Mouse (Mus musculus) MEL (cell line): ENCODE results near the gene Tomt. TPM values are rescaled to one million over a fixed set of nuclear protein-coding genes. Genes with fewer than 3 reads are reported as not detected.

ENCODE experiments used
- DNase-seq: peaks from one replicate; pipeline ENCODE4 v3.0.0; 2011; ENCODE audit warnings: low read depth, low spot score
- H3K27ac ChIP-seq: 2 replicates; pipeline ENCODE4 v1.5.1; 2012; ENCODE audit warnings: low read depth, mild to moderate bottlenecking, control low read depth, low read length, moderate library complexity; ENCODE audit not compliant: control insufficient read depth
- H3K27me3 ChIP-seq, 2 experiments: fragments of 150-350 bp in 1 of 2; sonication (generic) in 1 of 2; 2 replicates each; pipeline ENCODE4 v1.6.1; 2012; ENCODE audit warnings: low read length in 2 of 2, mild to moderate bottlenecking in 2 of 2, improper control_type of control experiment in 1 of 2, moderate library complexity in 1 of 2; ENCODE audit not compliant: insufficient read depth in 2 of 2, control insufficient read depth in 1 of 2
- H3K36me3 ChIP-seq, 2 experiments: 2 replicates each; pipeline ENCODE4 v1.6.1; 2012 to 2014; ENCODE audit warnings: low read length in 2 of 2, improper control_type of control experiment in 1 of 2, inconsistent platforms in 1 of 2, mild to moderate bottlenecking in 1 of 2; ENCODE audit not compliant: insufficient read depth in 2 of 2, control insufficient read depth in 1 of 2
- H3K4me1 ChIP-seq, 2 experiments: fragments of 150-350 bp in 1 of 2; sonication (generic) in 1 of 2; 2 replicates each; pipeline ENCODE4 v1.6.1; 2012; ENCODE audit warnings: low read length in 2 of 2, improper control_type of control experiment in 1 of 2, mild to moderate bottlenecking in 1 of 2; ENCODE audit not compliant: insufficient read depth in 2 of 2, control insufficient read depth in 1 of 2
- H3K4me3 ChIP-seq, 2 experiments: fragments of 150-350 bp in 1 of 2; sonication (generic) in 1 of 2; 2 replicates each; pipeline ENCODE4 v1.5.1; 2012; ENCODE audit warnings: low read depth in 2 of 2, low read length in 2 of 2, mild to moderate bottlenecking in 2 of 2, moderate library complexity in 2 of 2, control low read depth in 1 of 2, improper control_type of control experiment in 1 of 2; ENCODE audit not compliant: control insufficient read depth in 1 of 2, insufficient read depth in 1 of 2
- H3K79me2 ChIP-seq: 2 replicates; pipeline ENCODE4 v1.6.1; 2012; ENCODE audit warnings: mild to moderate bottlenecking, low read length, moderate library complexity; ENCODE audit not compliant: control insufficient read depth, poor library complexity, insufficient read depth
- H3K9ac ChIP-seq: 2 replicates; pipeline ENCODE4 v1.6.1; 2012; ENCODE audit warnings: low read depth, mild to moderate bottlenecking, control low read depth, low read length, moderate library complexity; ENCODE audit not compliant: control insufficient read depth, poor library complexity, severe bottlenecking
- H3K9me3 ChIP-seq: fragments of 150-350 bp; sonication (generic); replicated peaks from 2 replicates; pipeline ENCODE4 v1.6.1; 2012; ENCODE audit warnings: mild to moderate bottlenecking, low read length, improper control_type of control experiment, moderate library complexity; ENCODE audit not compliant: insufficient read depth
- BHLHE40 ChIP-seq: IDR thresholded peaks from 2 replicates; pipeline ENCODE4 v1.6.1; 2012; ENCODE audit warnings: low read depth, mild to moderate bottlenecking, inconsistent platforms, low read length, improper control_type of control experiment, borderline replicate concordance
- CHD1 ChIP-seq: IDR thresholded peaks from 2 replicates; pipeline ENCODE4 v1.6.1; 2012; ENCODE audit warnings: low read depth, mild to moderate bottlenecking, inconsistent platforms, low read length, improper control_type of control experiment
- ELF1 ChIP-seq: IDR thresholded peaks from 2 replicates; pipeline ENCODE4 v1.6.1; 2014; ENCODE audit warnings: low read depth, mild to moderate bottlenecking, inconsistent platforms, low read length, improper control_type of control experiment, moderate library complexity
- EP300 ChIP-seq, 2 experiments: IDR thresholded peaks; 2 replicates each; pipeline ENCODE4 v1.6.1; 2011; ENCODE audit warnings: improper control_type of control experiment in 2 of 2, low read length in 2 of 2, low read depth in 1 of 2, mild to moderate bottlenecking in 1 of 2
- ETS1 ChIP-seq: IDR thresholded peaks from 2 replicates; pipeline ENCODE4 v1.6.1; 2012; ENCODE audit warnings: low read depth, mild to moderate bottlenecking, inconsistent platforms, low read length, improper control_type of control experiment, moderate library complexity
- GABPA ChIP-seq: IDR thresholded peaks from 2 replicates; pipeline ENCODE4 v1.6.1; 2012; ENCODE audit warnings: low read depth, mild to moderate bottlenecking, inconsistent platforms, low read length, improper control_type of control experiment, moderate library complexity
- GATA1 ChIP-seq: IDR thresholded peaks from 2 replicates; pipeline ENCODE4 v1.6.1; 2011; ENCODE audit warnings: low read depth, low read length, improper control_type of control experiment
- HCFC1 ChIP-seq: IDR thresholded peaks from 2 replicates; pipeline ENCODE4 v1.6.1; 2012; ENCODE audit warnings: low read depth, mild to moderate bottlenecking, inconsistent platforms, low read length, improper control_type of control experiment, moderate library complexity
- JUND ChIP-seq: IDR thresholded peaks from 2 replicates; pipeline ENCODE4 v1.6.1; 2011; ENCODE audit warnings: low read depth, mild to moderate bottlenecking, improper control_type of control experiment, low read length
- KAT2A ChIP-seq: conservative IDR thresholded peaks from 2 replicates; pipeline ENCODE4 v1.6.1; 2012; ENCODE audit warnings: low read depth, low read length, improper control_type of control experiment, inconsistent platforms
- MAFK ChIP-seq: IDR thresholded peaks from 2 replicates; pipeline ENCODE4 v1.6.1; 2011; ENCODE audit warnings: low read depth, mild to moderate bottlenecking, low read length, improper control_type of control experiment, borderline replicate concordance
- MAX ChIP-seq: IDR thresholded peaks from 2 replicates; pipeline ENCODE4 v1.6.1; 2011; ENCODE audit warnings: low read length, improper control_type of control experiment
- MAZ ChIP-seq: IDR thresholded peaks from 2 replicates; pipeline ENCODE4 v1.6.1; 2012; ENCODE audit warnings: low read depth, mild to moderate bottlenecking, inconsistent platforms, low read length, improper control_type of control experiment
- MEF2A ChIP-seq: IDR thresholded peaks from 2 replicates; pipeline ENCODE4 v1.6.1; 2014; ENCODE audit warnings: low read depth, mild to moderate bottlenecking, inconsistent platforms, low read length, improper control_type of control experiment; ENCODE audit not compliant: poor library complexity, insufficient replicate concordance, severe bottlenecking; ENCODE audit errors: extremely low read depth
- MXI1 ChIP-seq: IDR thresholded peaks from 2 replicates; pipeline ENCODE4 v1.6.1; 2011; ENCODE audit warnings: mild to moderate bottlenecking, low read depth, low read length, improper control_type of control experiment
- MYC ChIP-seq: IDR thresholded peaks from 2 replicates; pipeline ENCODE4 v1.6.1; 2011; ENCODE audit warnings: low read depth, mild to moderate bottlenecking, low read length, improper control_type of control experiment, moderate library complexity
- NELFE ChIP-seq: IDR thresholded peaks from 2 replicates; pipeline ENCODE4 v1.6.1; 2011; ENCODE audit warnings: low read depth, low read length, improper control_type of control experiment
- POLR2A ChIP-seq, 2 experiments: IDR thresholded peaks; 2 replicates each; pipeline ENCODE4 v1.6.1; 2011 to 2012; ENCODE audit warnings: low read length in 2 of 2, mild to moderate bottlenecking in 2 of 2, control low read depth in 1 of 2, improper control_type of control experiment in 1 of 2, low read depth in 1 of 2, moderate library complexity in 1 of 2; ENCODE audit not compliant: control insufficient read depth in 1 of 2, insufficient read depth in 1 of 2, poor library complexity in 1 of 2
- POLR2AphosphoS2 ChIP-seq: IDR thresholded peaks from 2 replicates; pipeline ENCODE4 v1.6.1; 2011; ENCODE audit warnings: low read length, improper control_type of control experiment
- RAD21 ChIP-seq: IDR thresholded peaks from 2 replicates; pipeline ENCODE4 v1.6.1; 2011; ENCODE audit warnings: mild to moderate bottlenecking, low read depth, low read length, improper control_type of control experiment
- RCOR1 ChIP-seq: IDR thresholded peaks from 2 replicates; pipeline ENCODE4 v1.6.1; 2012; ENCODE audit warnings: low read depth, mild to moderate bottlenecking, inconsistent platforms, low read length, improper control_type of control experiment
- SMC3 ChIP-seq: IDR thresholded peaks from 2 replicates; pipeline ENCODE4 v1.6.1; 2011; ENCODE audit warnings: low read depth, low read length, improper control_type of control experiment
- TAL1 ChIP-seq: IDR thresholded peaks from 2 replicates; pipeline ENCODE4 v1.6.1; 2012; ENCODE audit warnings: mild to moderate bottlenecking, inconsistent platforms, low read length, moderate library complexity, mixed read lengths
- UBTF ChIP-seq: IDR thresholded peaks from 2 replicates; pipeline ENCODE4 v1.6.1; 2012; ENCODE audit warnings: low read depth, mild to moderate bottlenecking, inconsistent platforms, low read length, improper control_type of control experiment, moderate library complexity, borderline replicate concordance; ENCODE audit not compliant: insufficient read depth
- USF1 ChIP-seq: IDR thresholded peaks from 2 replicates; pipeline ENCODE4 v1.6.1; 2014; ENCODE audit warnings: low read depth, mild to moderate bottlenecking, inconsistent platforms, low read length, improper control_type of control experiment, moderate library complexity
- USF2 ChIP-seq, 2 experiments: IDR thresholded peaks; 2 replicates each; pipeline ENCODE4 v1.6.1; 2011 to 2012; ENCODE audit warnings: improper control_type of control experiment in 2 of 2, low read length in 2 of 2, borderline replicate concordance in 1 of 2, inconsistent platforms in 1 of 2, low read depth in 1 of 2, mild to moderate bottlenecking in 1 of 2; ENCODE audit not compliant: insufficient read depth in 1 of 2
- ZC3H11A ChIP-seq: IDR thresholded peaks from 2 replicates; pipeline ENCODE4 v1.6.1; 2012; ENCODE audit warnings: low read depth, mild to moderate bottlenecking, inconsistent platforms, low read length, improper control_type of control experiment
- ZKSCAN1 ChIP-seq: IDR thresholded peaks from 2 replicates; pipeline ENCODE4 v1.6.1; 2012; ENCODE audit warnings: low read depth, mild to moderate bottlenecking, inconsistent platforms, low read length, improper control_type of control experiment, moderate library complexity
- ZMIZ1 ChIP-seq: IDR thresholded peaks from 2 replicates; pipeline ENCODE4 v1.6.1; 2012; ENCODE audit warnings: low read depth, mild to moderate bottlenecking, inconsistent platforms, low read length, improper control_type of control experiment, moderate library complexity
- ZNF384 ChIP-seq: IDR thresholded peaks from 2 replicates; pipeline ENCODE4 v1.6.1; 2012; ENCODE audit warnings: low read depth, mild to moderate bottlenecking, inconsistent platforms, low read length, improper control_type of control experiment
- polyA plus RNA-seq, 2 experiments: library from polyadenylated mRNA; stranded (reverse) in 1 of 2; unstranded in 1 of 2; fragments of >175 nt in 1 of 2; fragments of >200 nt in 1 of 2; gene quantifications; 2 replicates each; pipeline versions ENCODE4 v1.2.1 to v1.2.4; 2012; ENCODE audit warnings: low replicate concordance in 2 of 2, low read depth in 1 of 2; ENCODE audit not compliant: insufficient read length in 2 of 2, insufficient read depth in 1 of 2, missing spikeins in 1 of 2
- total RNA-seq: library from RNA; depleted of rRNA; stranded (reverse); fragments of 300-350 nt; gene quantifications from 2 replicates; pipeline ENCODE4 v1.2.3, GENCODE M21; 2012

The Tomt gene
- total and polyA plus RNA-seq, 3 experiments, result 0.82 to 1.3 TPM; not detected in 1

GRCm38 (mm10) chr7:101871296-101871695 is 34.9 kb downstream of the Tomt start:
- Histone ChIP-seq H3K9me3 (no peaks in the 10 kb centered on the region), H3K4me3 (no peak overlapping the region), H3K27me3 (no peaks in the 10 kb centered on the region; a peak in 2 of 4 replicates), H3K4me1 (no peaks in the 10 kb centered on the region), H3K27ac (no peak overlapping the region), H3K36me3 (no peaks in the 10 kb centered on the region), H3K79me2 (no peaks in the 10 kb centered on the region), H3K9ac (no peak overlapping the region)
- no peak for TF ChIP-seq TAL1
- TF ChIP-seq POLR2A (IDR thresholded peaks at IDR 0.05; ENCODE audit: control insufficient read depth in 1 of 2, insufficient read depth in 1 of 2, low read depth in 1 of 2, low read length in 2 of 2, poor library complexity in 1 of 2), result no peak
- TF ChIP-seq POLR2AphosphoS2, result no peak
- no peak for TF ChIP-seq MAX
- TF ChIP-seq MXI1, result no peak
- no peak for TF ChIP-seq MAZ
- TF ChIP-seq RCOR1, result no peak
- TF ChIP-seq KAT2A, result no peak
- no peak for TF ChIP-seq GATA1
- no peak for TF ChIP-seq MAFK
- TF ChIP-seq USF2 (IDR thresholded peaks at IDR 0.05; ENCODE audit: borderline replicate concordance in 1 of 2, insufficient read depth in 1 of 2, low read depth in 1 of 2, low read length in 2 of 2), result no peak
- no peak for TF ChIP-seq CHD1
- no peak for TF ChIP-seq EP300 (IDR thresholded peaks at IDR 0.05; ENCODE audit: low read depth in 1 of 2, low read length in 2 of 2)
- TF ChIP-seq MYC, result no peak
- no peak for TF ChIP-seq RAD21
- TF ChIP-seq NELFE, result no peak
- TF ChIP-seq HCFC1, result no peak
- TF ChIP-seq JUND, result no peak
- no peak for TF ChIP-seq ZC3H11A
- TF ChIP-seq ZNF384, result no peak
- DNase-seq, result no peak

- no peaks in the 10 kb centered on the region for H3K36me3 ChIP-seq
- no peak within 1 kb of the TSS for H3K9ac ChIP-seq
- TF ChIP-seq USF1, result no peak
- TF ChIP-seq POLR2AphosphoS2, result no peak
- no peak for TF ChIP-seq GABPA
- no peak for TF ChIP-seq RCOR1
- no peak for TF ChIP-seq BHLHE40
- TF ChIP-seq ZMIZ1, result no peak
- no peak for TF ChIP-seq RAD21
- TF ChIP-seq MAFK, result no peak
- no peak for TF ChIP-seq UBTF
- no peak for TF ChIP-seq KAT2A
- no peak for TF ChIP-seq ETS1
- no peak for TF ChIP-seq MYC
- TF ChIP-seq MEF2A, result no peak
- no peak for TF ChIP-seq HCFC1
- no peak for TF ChIP-seq CHD1
- TF ChIP-seq SMC3, result no peak
- no peak for TF ChIP-seq MAZ
- TF ChIP-seq TAL1, result no peak
- TF ChIP-seq ZKSCAN1, result no peak
- no peak for TF ChIP-seq ELF1
- no peak within 1 kb of the TSS for H3K4me3 ChIP-seq
- H3K79me2 ChIP-seq, result no peaks in the 10 kb centered on the region
- no peaks in the 10 kb centered on the region for H3K4me1 ChIP-seq
- no peaks in the 10 kb centered on the region for H3K9me3 ChIP-seq
- H3K27ac ChIP-seq, result no peak within 1 kb of the TSS
- no peaks in the 10 kb centered on the region; a peak in 2 of 4 replicates for H3K27me3 ChIP-seq
- no peak for DNase-seq
These were observed 35.5 kb downstream of the Tomt start, which contains the start of gene Folr1 for GRCm38 (mm10) chr7:101870629-101871028. Folr1 (minus strand) TSS chr7:101870788.
